Mouse (Mus musculus) embryonic stem cell, embryonic (primary cell): ENCODE data around the gene Agbl4.

Experiments
- CTCF ChIA-PET, 4 experiments: fragments of 300-600 bp in 2 of 4; fragments of 350-600 bp in 2 of 4; sonication (Branson Sonifier 250); formaldehyde crosslinking; loops; one replicate each; lab custom pipeline; 2022; ENCODE audit warnings: inconsistent platforms in 2 of 4; lab: Charles Lee
- POLR2A ChIA-PET, 4 experiments: fragments of 300-600 bp in 2 of 4; fragments of 350-600 bp in 2 of 4; sonication (Branson Sonifier 250); formaldehyde crosslinking; loops; one replicate each; lab custom pipeline; 2022; ENCODE audit warnings: antibody characterized with exemption in 4 of 4, inconsistent platforms in 1 of 4; lab: Charles Lee

Gene Agbl4

GRCm38 (mm10) chr4:111332864-111333263 is 935.4 kb downstream of the Agbl4 start:
- ChIA-PET CTCF (no interaction called here), POLR2A (no interaction called here)

GRCm38 (mm10) chr4:111349965-111350364 is 952.5 kb downstream of the Agbl4 start:
- ChIA-PET POLR2A (no interaction called here), CTCF (no interaction called here)

- ChIA-PET CTCF (no interaction called here), POLR2A (no interaction called here)
Measured at GRCm38 (mm10) chr4:111350615-111351525, 953.4 kb downstream of the Agbl4 start.

- ChIA-PET CTCF (no interaction called here), POLR2A (interaction anchor here in 1 of 4 experiments (1.2 kb wide), 1 partner anchor 12 kb away, joined by 3 read pairs; no protein-coding TSS in a partner anchor)
Measured at GRCm38 (mm10) chr4:111356584-111357115, 959.2 kb downstream of the Agbl4 start.

GRCm38 (mm10) chr4:111357176-111357575 is 959.7 kb downstream of the Agbl4 start:
- ChIA-PET CTCF (no interaction called here), POLR2A (interaction anchor here in 1 of 4 experiments (1.2 kb wide), 1 partner anchor 11 kb away, joined by 3 read pairs; no protein-coding TSS in a partner anchor)

GRCm38 (mm10) chr4:111364199-111364598 is 966.7 kb downstream of the Agbl4 start:
- POLR2A ChIA-PET, result no interaction called here
- CTCF ChIA-PET, result no interaction called here

- POLR2A ChIA-PET, result no interaction called here
Measured at GRCm38 (mm10) chr4:111367771-111368170, 970.3 kb downstream of the Agbl4 start.

GRCm38 (mm10) chr4:111377159-111377558 is 979.7 kb downstream of the Agbl4 start:
- CTCF ChIA-PET, result interaction anchor here in 1 of 4 experiments (0.6 kb wide), 1 partner anchor 116 kb away, joined by 8 read pairs; no protein-coding TSS in a partner anchor
- POLR2A ChIA-PET, result no interaction called here

More at GRCm38 (mm10) chr4:111367771-111368170, 970.3 kb downstream of the Agbl4 start:
- CTCF ChIA-PET, result no interaction called here

- ChIA-PET CTCF (no interaction called here), POLR2A (no interaction called here)
Measured at GRCm38 (mm10) chr4:111378071-111378470, 980.6 kb downstream of the Agbl4 start.

GRCm38 (mm10) chr4:111383101-111383500 is 985.6 kb downstream of the Agbl4 start:
- ChIA-PET POLR2A (no interaction called here), CTCF (no interaction called here)

GRCm38 (mm10) chr4:111390736-111391135 is 993.3 kb downstream of the Agbl4 start:
- POLR2A ChIA-PET, result no interaction called here
- CTCF ChIA-PET, result interaction anchor here in 1 of 4 experiments (0.6 kb wide), 1 partner anchor 234 kb away, joined by 3 read pairs; no protein-coding TSS in a partner anchor

- ChIA-PET POLR2A (no interaction called here), CTCF (no interaction called here)
Measured at GRCm38 (mm10) chr4:111399784-111400183, 1002.3 kb downstream of the Agbl4 start.

- ChIA-PET CTCF (no interaction called here), POLR2A (no interaction called here)
Measured at GRCm38 (mm10) chr4:111400676-111401075, 1003.2 kb downstream of the Agbl4 start.

- ChIA-PET CTCF (no interaction called here), POLR2A (no interaction called here)
Measured at GRCm38 (mm10) chr4:111403243-111403642, 1005.8 kb downstream of the Agbl4 start.

GRCm38 (mm10) chr4:111410731-111411130 is 1013.3 kb downstream of the Agbl4 start:
- ChIA-PET CTCF (no interaction called here), POLR2A (no interaction called here)

GRCm38 (mm10) chr4:111414399-111414798 is 1016.9 kb downstream of the Agbl4 start:
- ChIA-PET CTCF (no interaction called here), POLR2A (no interaction called here)

- ChIA-PET POLR2A (no interaction called here), CTCF (no interaction called here)
Measured at GRCm38 (mm10) chr4:111414818-111415488, 1017.5 kb downstream of the Agbl4 start, which contains the start of gene Bend5. TSS of gene Bend5 (plus strand) at chr4:111415006.

GRCm38 (mm10) chr4:111416126-111416525 is 1018.7 kb downstream of the Agbl4 start:
- ChIA-PET POLR2A (no interaction called here), CTCF (interaction anchor here in 1 of 4 experiments (0.5 kb wide), 1 partner anchor 10 kb away, joined by 3 read pairs; no protein-coding TSS in a partner anchor)

- POLR2A ChIA-PET, result no interaction called here
- CTCF ChIA-PET, result interaction anchor here in 1 of 4 experiments (0.5 kb wide), 1 partner anchor 9 kb away, joined by 3 read pairs; no protein-coding TSS in a partner anchor
Measured at GRCm38 (mm10) chr4:111416551-111416950, 1019.1 kb downstream of the Agbl4 start.

GRCm38 (mm10) chr4:111417716-111418115 is 1020.3 kb downstream of the Agbl4 start:
- CTCF ChIA-PET, result no interaction called here
- POLR2A ChIA-PET, result interaction anchor here in 1 of 4 experiments (0.6 kb wide), 1 partner anchor 13 kb away, joined by 3 read pairs; no protein-coding TSS in a partner anchor
